7 mouse cellular contexts compared by ENCODE assay signal in the genomic region with DNA sequence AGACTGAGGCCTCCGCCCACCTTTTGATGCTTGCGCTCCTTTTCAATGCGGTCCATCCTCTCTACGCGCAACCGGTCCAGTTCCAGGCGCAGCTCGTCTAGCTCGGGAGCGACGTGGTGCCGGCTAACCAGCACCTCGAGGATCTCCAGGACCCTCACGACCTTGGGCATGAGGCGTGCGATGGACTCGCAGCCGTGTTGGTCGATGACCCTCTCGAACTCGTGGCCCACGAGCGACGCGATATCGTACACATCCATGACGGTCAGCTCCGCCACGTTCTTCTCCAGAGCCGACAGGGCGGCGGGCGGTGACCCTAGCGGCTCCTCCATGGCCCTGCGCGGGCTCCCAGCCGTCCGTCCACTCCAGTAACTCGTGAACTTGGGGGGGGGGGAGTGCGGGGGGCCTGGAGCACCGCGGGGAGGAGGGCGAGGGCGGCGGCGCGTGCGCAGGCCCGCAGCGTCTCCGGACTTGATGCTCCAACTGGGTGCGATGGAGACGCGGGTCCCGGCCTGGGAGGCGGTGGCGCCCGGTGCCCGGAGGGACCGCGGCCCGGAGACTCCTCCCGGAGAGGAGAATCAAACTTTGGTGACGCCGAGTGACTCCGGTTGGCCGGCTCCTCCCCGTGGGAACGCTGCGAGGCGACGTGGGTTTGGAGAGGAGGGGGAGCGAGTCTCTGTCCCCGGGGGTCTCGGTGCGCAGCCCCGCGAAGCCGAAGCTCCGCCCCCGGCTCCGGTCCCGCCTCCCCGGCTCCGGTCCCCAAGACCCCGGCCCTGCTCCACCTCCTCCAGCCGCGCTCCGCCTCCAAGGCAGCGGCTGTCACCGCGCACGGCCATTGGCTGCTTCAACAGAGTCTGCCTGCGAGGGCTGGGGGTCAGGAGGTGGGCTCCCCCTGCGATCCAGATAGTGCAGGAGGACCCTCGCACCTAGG. TPM values are rescaled to one million over a fixed set of nuclear protein-coding genes. Genes with fewer than 3 reads are reported as not detected.
DNase-seq lines count a peak whose midpoint lies in the region; ATAC-seq and TF ChIP-seq lines count a peak whose summit lies in the region.

A gene (minus strand): TSS at position 737 of the 928 bp plus-strand sequence.

- DNase-seq in adrenal gland, adult 18-20 months (ENCODE audit: low spot score in 2 of 2) = peak; percentile 76 to 81
- peak; percentile 95 for DNase-seq in embryo, embryonic 10 days (ENCODE audit: low spot score)
- peak; percentile 76 to 86 for DNase-seq in gastrocnemius, postnatal 4 days (ENCODE audit: low spot score in 2 of 2)
- peak; percentile 90 for DNase-seq in left cerebral cortex, postnatal 4 days
- DNase-seq in midbrain, embryonic 10.5 days (ENCODE audit: low spot score) = peak; percentile 93
- DNase-seq in spleen, adult 2 months (ENCODE audit: low read depth in 1 of 2, low spot score in 2 of 2) = peak in 1 of 2 experiments; percentile 51

- peak within 1 kb of the TSS; percentile 60 for H3K4me3 ChIP-seq in intestine, embryonic 15.5 days (replicated peaks)
- H3K4me3 ChIP-seq in midbrain, embryonic 10.5 days = peak within 1 kb of the TSS; percentile 90
- H3K4me3 ChIP-seq in spleen, adult 2 months (ENCODE audit: extremely low read depth, insufficient read depth, insufficient read length) = peak within 1 kb of the TSS; percentile 73

- intact Hi-C loops in left cerebral cortex, postnatal 4 days (cut with DNase I) = no loop called here

- peaks cover 39% of the 10 kb centered on the region for H3K4me1 ChIP-seq in intestine, embryonic 15.5 days (replicated peaks)
- H3K4me1 ChIP-seq in midbrain, embryonic 10.5 days = peaks cover 48% of the 10 kb centered on the region
- peaks cover 7% of the 10 kb centered on the region; the same call in 1 of the 2 replicates for H3K4me1 ChIP-seq in spleen, adult 2 months (ENCODE audit: control insufficient read depth, insufficient read depth, insufficient read length)

- TF ChIP-seq CTCF in spleen, adult 2 months (IDR thresholded peaks at IDR 0.05; ENCODE audit: extremely low read depth, insufficient read depth, insufficient read length, insufficient replicate concordance) = no peak

- H3K9me3 ChIP-seq in intestine, embryonic 15.5 days = no peaks in the 10 kb centered on the region
- no peaks in the 10 kb centered on the region for H3K9me3 ChIP-seq in midbrain, embryonic 10.5 days (replicated peaks)

- under 1% methylated on average over 94 of the region's 96 CpGs for WGBS in intestine, embryonic 15.5 days
- WGBS in midbrain, embryonic 10.5 days = under 1% methylated on average over 96 of the region's 96 CpGs
- 2% methylated on average over 96 of the region's 96 CpGs for WGBS in spleen, adult 2 months

- H3K36me3 ChIP-seq in intestine, embryonic 15.5 days = no peaks in the 10 kb centered on the region
- peaks cover 12% of the 10 kb centered on the region for H3K36me3 ChIP-seq in midbrain, embryonic 10.5 days
- H3K36me3 ChIP-seq in spleen, adult 2 months (ENCODE audit: control insufficient read depth, insufficient read depth, low read length) = no peaks in the 10 kb centered on the region

- H3K9ac ChIP-seq in intestine, embryonic 15.5 days = peak within 1 kb of the TSS; percentile 51

- ATAC-seq in intestine, embryonic 15.5 days = peak; percentile 90

- H3K27ac ChIP-seq in intestine, embryonic 15.5 days = peak within 1 kb of the TSS; percentile 73
- H3K27ac ChIP-seq in midbrain, embryonic 10.5 days (replicated peaks) = peak within 1 kb of the TSS; percentile 96
- peak within 1 kb of the TSS; percentile 20; the same call in 1 of the 2 replicates for H3K27ac ChIP-seq in spleen, adult 2 months (ENCODE audit: insufficient read depth, low read length)

- H3K27me3 ChIP-seq in intestine, embryonic 15.5 days (replicated peaks) = no peaks in the 10 kb centered on the region
- H3K27me3 ChIP-seq in midbrain, embryonic 10.5 days (ENCODE audit: low read depth, poor library complexity, severe bottlenecking) = no peaks in the 10 kb centered on the region
- H3K27me3 ChIP-seq in spleen, adult 2 months (ENCODE audit: control insufficient read depth, insufficient read depth, low read length) = peaks cover 6% of the 10 kb centered on the region

- H3K4me2 ChIP-seq in intestine, embryonic 15.5 days (replicated peaks) = peak within 1 kb of the TSS; percentile 88

- TF ChIP-seq POLR2A in spleen, adult 2 months (IDR thresholded peaks at IDR 0.05; ENCODE audit: low read depth, low read length) = no peak

RNA-seq across cellular contexts. Expression of the gene that starts here (rescaled TPM):
- total RNA-seq in adrenal gland, adult 18-20 months (2021) = 10 to 100 TPM; 13.1 to 17.6 TPM
- total RNA-seq in gastrocnemius, postnatal 4 days (2021) = 10 to 100 TPM; 60.9 to 75.3 TPM
- 10.3 and 11.9 TPM in 2 replicates for polyA plus RNA-seq in intestine, embryonic 15.5 days (2015; fragmentation: Nextera tagmentation; extraction: Ambion mirVana)
- 10 to 100 TPM; 15.0 to 16.6 TPM for total RNA-seq in left cerebral cortex, postnatal 4 days (2021)
- polyA plus RNA-seq in midbrain, embryonic 10.5 days (2016; fragmentation: Nextera tagmentation; extraction: Ambion mirVana) = 20.2 and 22.7 TPM in 2 replicates
- polyA plus RNA-seq in spleen, adult 2 months (2012; rRNA removed) = 3.6 TPM in 2 replicates

Comparison
In these comparisons a context has a peak if more than half of its experiments do, and no peak if none do; other contexts are left out.
1. H3K27ac ChIP-seq: peak in every context shown above with its lines; median percentile 96 in midbrain, embryonic 10.5 days; 73 in intestine, embryonic 15.5 days; 20 in spleen, adult 2 months.